Mouse (Mus musculus) effector memory CD4-positive, alpha-beta T cell, adult 7 months (primary cell): Measurements from ENCODE around the gene Clcn5. TPM values are rescaled to one million over a fixed set of nuclear protein-coding genes. Genes with fewer than 3 reads are reported as not detected.

ENCODE experiments used
- polyA plus RNA-seq: library from polyadenylated mRNA; unstranded; fragments of 100-300 nt; shearing (Covaris generic); gene quantifications from one replicate; pipeline ENCODE4 v1.2.1, GENCODE M21; 2017

Clcn5 gene
- 4.0 TPM for polyA plus RNA-seq

GRCm38 (mm10) chrX:7319089-7319721, at the start of gene Clcn5:
TSS of gene Clcn5 (minus strand) at chrX:7319358.

Other genes starting within 250 kb of the Clcn5 start
- 0.38 TPM for gene Usp27x, start 56.5 kb upstream of the Clcn5 start, polyA plus RNA-seq